Mouse (Mus musculus) embryonic fibroblast, embryonic 13.5 days (primary cell): ENCODE data around the gene Gm45717. TPM values are rescaled to one million over a fixed set of nuclear protein-coding genes. Genes with fewer than 3 reads are reported as not detected.
A peak's percentile ranks its signal among the peaks of the same experiment; 100 is the strongest.

ENCODE experiments used
- H3K27ac ChIP-seq: 2 replicates; pipeline ENCODE4 v1.5.1; 2012; ENCODE audit warnings: low read length, control low read depth, inconsistent platforms; ENCODE audit not compliant: insufficient read depth
- H3K4me1 ChIP-seq: 2 replicates; pipeline ENCODE4 v1.6.1; 2011; ENCODE audit warnings: low read length; ENCODE audit not compliant: control insufficient read depth, insufficient read depth
- H3K4me3 ChIP-seq: 2 replicates; pipeline ENCODE4 v1.5.1; 2011; ENCODE audit warnings: mild to moderate bottlenecking, control low read depth, low read length; ENCODE audit not compliant: insufficient read depth
- CTCF ChIP-seq: IDR thresholded peaks from 2 replicates; pipeline ENCODE4 v1.5.1; 2011; ENCODE audit warnings: mild to moderate bottlenecking, control low read depth, low read length, moderate library complexity, borderline replicate concordance; ENCODE audit not compliant: insufficient read depth
- POLR2A ChIP-seq: IDR thresholded peaks from 2 replicates; pipeline ENCODE4 v1.6.1; 2011; ENCODE audit warnings: low read depth, mild to moderate bottlenecking, control low read depth, low read length, moderate library complexity
- polyA plus RNA-seq: library from polyadenylated mRNA; stranded (reverse); fragments of >200 nt; gene quantifications from 2 replicates; pipeline ENCODE4 v1.2.4, GENCODE M21; 2011; ENCODE audit warnings: low read depth; ENCODE audit not compliant: missing spikeins, insufficient read length

Gm45717 gene
- polyA plus RNA-seq, 1 experiment, result not detected

GRCm38 (mm10) chr7:140967862-140968591, 12.3 kb upstream of the Gm45717 start:
- Histone ChIP-seq H3K27ac (no peak overlapping the region), H3K4me1 (peaks cover 5% of the 10 kb centered on the region; the same call in 1 of the 2 replicates), H3K4me3 (no peak overlapping the region)
- no peak for TF ChIP-seq POLR2A
- TF ChIP-seq CTCF, result no peak

DNA sequence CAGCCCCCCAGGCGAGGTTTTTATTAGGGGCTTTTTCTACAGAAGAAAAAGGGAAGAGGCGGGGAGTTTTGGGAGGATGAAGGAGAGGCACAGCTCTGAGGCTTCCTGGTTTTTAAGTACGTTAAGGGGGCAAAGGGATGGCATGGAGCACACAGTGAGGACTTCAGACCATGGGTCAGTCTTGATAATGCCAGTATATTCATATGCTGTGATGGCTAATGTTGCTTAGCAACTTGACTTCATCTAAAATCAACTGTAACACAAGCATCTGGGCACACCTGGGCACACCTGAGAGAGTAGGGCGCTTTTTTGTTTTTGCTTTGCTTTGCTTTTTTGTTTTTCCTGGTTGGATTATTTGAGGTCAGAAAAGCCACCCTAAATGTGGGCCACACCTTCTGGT, 11.2 kb upstream of the Gm45717 start, which contains the start of gene Ifitm1:
Gene Ifitm1 (plus strand): TSS at position 301 of the 400 bp plus-strand sequence.
- Histone ChIP-seq H3K4me3 (no peak within 1 kb of the TSS), H3K4me1 (peaks cover 3% of the 10 kb centered on the region; the same call in 1 of the 2 replicates), H3K27ac (no peak within 1 kb of the TSS)
- TF ChIP-seq CTCF (no peak), POLR2A (no peak)

DNA sequence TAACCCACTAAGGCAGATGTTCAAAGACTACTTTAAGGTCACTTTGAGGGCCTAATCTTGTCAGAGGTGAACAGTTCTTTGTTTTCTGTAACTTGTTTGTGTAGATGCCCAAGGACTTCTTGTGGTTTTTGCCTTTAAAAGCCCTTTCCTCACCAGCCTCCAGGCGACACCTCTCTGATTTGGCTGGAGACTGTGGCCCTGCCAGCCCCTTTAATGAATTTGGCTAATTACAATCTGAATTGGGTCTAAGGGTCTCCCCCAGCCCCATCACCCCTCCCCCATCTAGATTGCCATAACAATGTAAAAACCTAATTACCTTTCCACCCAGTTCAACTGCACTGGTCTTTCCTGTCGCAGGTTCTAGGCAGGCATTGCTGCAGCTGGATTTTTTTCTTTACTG, 7.0 kb upstream of the Gm45717 start:
- Histone ChIP-seq H3K4me3 (no peak overlapping the region), H3K27ac (no peak overlapping the region), H3K4me1 (0 out of 2 replicates have a peak, but pooled peaks cover under 1% of the 10 kb centered on the region)
- no peak for TF ChIP-seq CTCF
- TF ChIP-seq POLR2A, result no peak

DNA sequence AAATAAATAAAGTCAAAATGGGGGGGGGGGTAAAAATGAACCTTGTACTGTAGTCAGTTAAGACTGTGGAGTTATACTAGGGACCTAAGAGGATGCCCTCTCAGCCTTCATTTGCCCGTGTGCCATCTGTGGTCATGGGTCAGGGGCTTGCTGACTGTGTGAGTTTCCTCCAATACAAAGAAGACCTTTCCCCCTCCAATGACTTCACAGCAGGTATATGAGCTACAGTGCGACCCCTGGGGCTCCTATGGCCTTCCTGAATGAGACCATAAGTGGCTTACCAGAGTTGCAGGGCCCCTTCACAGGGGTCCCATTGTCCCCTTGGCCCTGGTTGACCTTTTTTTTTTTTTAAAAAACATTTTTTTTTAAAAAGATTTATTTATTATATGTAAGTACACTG, 5.7 kb upstream of the Gm45717 start:
- no peak for TF ChIP-seq CTCF
- no peak for TF ChIP-seq POLR2A
- H3K27ac ChIP-seq, result no peak overlapping the region
- H3K4me1 ChIP-seq, result no peaks in the 10 kb centered on the region; the same call in 1 of the 2 replicates
- H3K4me3 ChIP-seq, result no peak overlapping the region

DNA sequence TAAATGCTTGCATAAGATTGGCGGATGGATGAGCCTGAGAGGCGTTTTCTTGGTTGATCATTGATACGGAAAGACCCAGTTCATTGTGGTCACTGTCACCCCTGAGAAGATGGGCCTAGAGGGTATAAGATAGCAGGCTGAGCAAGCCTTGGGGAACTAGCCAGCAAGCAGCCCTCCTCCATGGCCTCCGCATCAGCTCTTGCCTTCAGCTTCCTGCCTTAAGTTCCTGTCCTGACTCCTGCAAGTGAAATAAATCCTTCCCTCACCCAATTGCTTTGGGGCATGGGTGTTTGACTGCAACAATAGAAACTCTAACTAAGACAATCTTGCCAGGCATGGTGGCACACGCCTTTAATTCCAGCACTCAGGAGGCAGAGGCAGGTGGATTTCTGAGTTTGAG, 4.3 kb upstream of the Gm45717 start:
- no peak for TF ChIP-seq CTCF
- TF ChIP-seq POLR2A, result no peak
- Histone ChIP-seq H3K4me3 (no peak overlapping the region), H3K27ac (no peak overlapping the region), H3K4me1 (no peaks in the 10 kb centered on the region; the same call in 1 of the 2 replicates)

- H3K4me3 ChIP-seq, result no peak overlapping the region
- no peak for TF ChIP-seq POLR2A
- no peak for TF ChIP-seq CTCF
- peak overlapping the region; percentile 20; the same call in 1 of the 2 replicates for H3K27ac ChIP-seq
- no peaks in the 10 kb centered on the region; the same call in 1 of the 2 replicates for H3K4me1 ChIP-seq
Observed at GRCm38 (mm10) chr7:140959181-140959901, 3.6 kb upstream of the Gm45717 start.

DNA sequence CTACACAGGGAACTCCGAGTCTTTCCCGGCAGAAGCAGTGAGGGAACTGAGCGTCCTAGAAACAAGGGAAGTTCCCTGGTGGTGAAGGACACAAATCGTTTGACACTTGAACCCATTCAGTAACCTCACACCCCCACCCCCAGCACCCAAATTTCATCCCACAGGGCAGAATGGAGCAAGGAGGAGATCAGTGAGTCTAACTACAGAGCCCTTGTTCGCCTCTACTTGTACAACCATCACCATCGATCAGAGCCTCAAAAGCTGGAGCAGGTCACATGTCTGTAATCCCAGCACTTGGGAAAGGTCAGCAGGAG, 776 bp upstream of the Gm45717 start:
- H3K4me3 ChIP-seq, result no peak overlapping the region
- 0 out of 2 replicates have a peak, but pooled peaks have one; percentile 56 for TF ChIP-seq POLR2A
- TF ChIP-seq CTCF, result no peak
- H3K27ac ChIP-seq, result peak overlapping the region; percentile 98
- peaks cover 3% of the 10 kb centered on the region for H3K4me1 ChIP-seq

- Histone ChIP-seq H3K4me3 (peak overlapping the region; percentile 94), H3K4me1 (peaks cover 13% of the 10 kb centered on the region), H3K27ac (peak overlapping the region; percentile 98)
- TF ChIP-seq CTCF (no peak), POLR2A (no peak; the same call in 1 of the 2 replicates)
Observed at GRCm38 (mm10) chr7:140955342-140955741, 395 bp downstream of the Gm45717 start.

GRCm38 (mm10) chr7:140954733-140955071, 1.0 kb downstream of the Gm45717 start:
- Histone ChIP-seq H3K27ac (no peak overlapping the region), H3K4me3 (peak overlapping the region; percentile 94), H3K4me1 (peaks cover 13% of the 10 kb centered on the region)
- TF ChIP-seq POLR2A (no peak; the same call in 1 of the 2 replicates), CTCF (no peak)
